Mouse (Mus musculus) stomach, postnatal 0 days (tissue): ENCODE measurements around the gene Klhl2. TPM values are rescaled to one million over a fixed set of nuclear protein-coding genes. Genes with fewer than 3 reads are reported as not detected.

ENCODE experiments used
- ATAC-seq: fragments of 200-750 bp; cut with Nextera tagmentation; 2 replicates; pipeline ENCODE4 v1.8.0; 2017; ENCODE audit not compliant: low FRiP score, low TSS enrichment
- DNase-seq: peaks from one replicate; pipeline ENCODE4 v3.0.0-alpha.2; 2016; ENCODE audit warnings: low spot score
- H3K27ac ChIP-seq: fragments of 300-500 bp; sonication (generic); replicated peaks from 2 replicates; pipeline ENCODE4 v1.5.1; 2014; ENCODE audit warnings: mild to moderate bottlenecking, control low read depth
- H3K27me3 ChIP-seq: fragments of 300-500 bp; sonication (generic); 2 replicates; pipeline ENCODE4 v1.6.1; 2014; ENCODE audit warnings: low read length; ENCODE audit not compliant: control insufficient read depth, insufficient read depth
- H3K36me3 ChIP-seq: fragments of 300-500 bp; sonication (generic); 2 replicates; pipeline ENCODE4 v1.6.1; 2014; ENCODE audit warnings: low read length, mixed read lengths; ENCODE audit not compliant: control insufficient read depth, insufficient read depth
- H3K4me1 ChIP-seq: fragments of 300-500 bp; sonication (generic); replicated peaks from 2 replicates; pipeline ENCODE4 v1.6.1; 2014; ENCODE audit warnings: antibody characterized with exemption; ENCODE audit not compliant: control insufficient read depth, insufficient read depth
- H3K4me2 ChIP-seq: fragments of 300-500 bp; sonication (generic); replicated peaks from 2 replicates; pipeline ENCODE4 v1.6.1; 2014; ENCODE audit warnings: low read depth, mild to moderate bottlenecking, control low read depth, moderate library complexity
- H3K4me3 ChIP-seq: fragments of 300-500 bp; sonication (generic); 2 replicates; pipeline ENCODE4 v1.5.1; 2014; ENCODE audit warnings: low read depth, low read length, control low read depth
- H3K9ac ChIP-seq: fragments of 300-500 bp; sonication (generic); 2 replicates; pipeline ENCODE4 v1.6.1; 2014; ENCODE audit warnings: mild to moderate bottlenecking, low read length, control low read depth, mixed read lengths
- H3K9me3 ChIP-seq: fragments of 300-500 bp; sonication (generic); 2 replicates; pipeline ENCODE4 v1.6.1; 2016; ENCODE audit warnings: low read length; ENCODE audit not compliant: control insufficient read depth
- CTCF ChIP-seq: IDR thresholded peaks from 2 replicates; pipeline ENCODE4 v1.5.1; 2016; ENCODE audit warnings: antibody characterized with exemption, low read depth, mild to moderate bottlenecking, moderate library complexity
- EP300 ChIP-seq: optimal IDR thresholded peaks from 2 replicates; pipeline ENCODE3; 2016; ENCODE audit warnings: antibody characterized with exemption
- WGBS: fragments of 180-500 bp; shearing (Covaris S2); extraction: QIAGEN DNeasy Blood & Tissue Kit; methylation state at CpG from one replicate; pipeline ENCODE4 v1.1.7; 2014; 5-methylcytosine and 5-hydroxymethylcytosine counted together
- polyA plus RNA-seq: library from polyadenylated mRNA; unstranded; fragments of >200 nt; fragmentation: Nextera tagmentation; extraction: Ambion mirVana; gene quantifications from 2 replicates; pipeline ENCODE4 v1.2.1, GENCODE M21; 2015

The Klhl2 gene
- polyA plus RNA-seq, 1 experiment from 2014 or later: 13.4 TPM

DNA sequence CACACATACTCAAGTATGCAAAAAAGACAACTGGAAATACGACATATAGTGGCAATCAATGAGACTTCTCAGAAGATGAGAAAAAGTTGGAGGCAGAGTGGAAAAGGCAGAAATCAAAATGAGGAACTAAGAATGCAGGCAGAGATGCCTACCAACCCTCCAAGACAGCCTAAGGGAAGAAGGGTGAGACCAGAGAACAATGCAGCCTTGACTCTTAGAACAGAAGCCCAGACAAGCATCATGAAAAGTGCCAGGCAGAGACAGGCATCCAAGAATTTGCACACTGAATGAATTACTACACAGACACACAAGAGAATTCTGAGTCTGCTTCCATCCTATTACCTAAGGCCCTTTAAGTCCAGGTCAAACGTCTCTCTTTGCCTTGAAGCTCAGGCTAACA lies 2.6 kb downstream of the Klhl2 start:
- Histone ChIP-seq H3K4me1 (peaks cover 5% of the 10 kb centered on the region; the same call in 1 of the 2 replicates), H3K9ac (no peak overlapping the region), H3K36me3 (no peaks in the 10 kb centered on the region), H3K27ac (no peak overlapping the region), H3K9me3 (no peaks in the 10 kb centered on the region), H3K4me3 (no peak overlapping the region), H3K4me2 (no peak overlapping the region), H3K27me3 (no peaks in the 10 kb centered on the region)
- ATAC-seq (no peak), DNase-seq (no peak)
- WGBS: 66% methylated on average over 2 of the region's 2 CpGs
- no peak for TF ChIP-seq CTCF
- no peak for TF ChIP-seq EP300

DNA sequence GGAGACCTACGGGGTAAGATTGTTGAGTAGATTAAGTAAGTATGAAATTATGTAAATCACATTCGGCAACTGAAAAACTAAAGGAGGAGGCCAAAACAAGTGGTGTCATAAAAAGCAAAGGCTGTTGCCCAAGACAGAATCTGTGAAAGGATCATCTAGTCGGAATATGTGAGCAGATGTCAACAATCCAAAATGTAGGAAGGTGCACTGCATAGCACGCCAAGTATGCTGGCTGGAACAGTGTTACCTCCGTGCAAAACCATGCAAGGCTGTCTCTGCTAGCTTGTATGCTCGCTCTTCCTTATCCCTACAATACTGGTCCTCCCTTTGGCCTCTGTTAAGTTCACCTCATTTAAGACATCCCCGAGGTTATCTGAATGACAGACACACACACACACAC lies 4.5 kb downstream of the Klhl2 start:
- H3K9me3 ChIP-seq: no peaks in the 10 kb centered on the region
- no peak overlapping the region for H3K4me2 ChIP-seq
- WGBS: 72% methylated on average over 7 of the region's 7 CpGs
- ATAC-seq (no peak), DNase-seq (no peak)
- H3K27me3 ChIP-seq: no peaks in the 10 kb centered on the region
- H3K27ac ChIP-seq: no peak overlapping the region
- no peak overlapping the region for H3K4me3 ChIP-seq
- peaks cover 5% of the 10 kb centered on the region; the same call in 1 of the 2 replicates for H3K4me1 ChIP-seq
- no peak for TF ChIP-seq EP300
- TF ChIP-seq CTCF: no peak
- H3K36me3 ChIP-seq: no peaks in the 10 kb centered on the region
- H3K9ac ChIP-seq: no peak overlapping the region

DNA sequence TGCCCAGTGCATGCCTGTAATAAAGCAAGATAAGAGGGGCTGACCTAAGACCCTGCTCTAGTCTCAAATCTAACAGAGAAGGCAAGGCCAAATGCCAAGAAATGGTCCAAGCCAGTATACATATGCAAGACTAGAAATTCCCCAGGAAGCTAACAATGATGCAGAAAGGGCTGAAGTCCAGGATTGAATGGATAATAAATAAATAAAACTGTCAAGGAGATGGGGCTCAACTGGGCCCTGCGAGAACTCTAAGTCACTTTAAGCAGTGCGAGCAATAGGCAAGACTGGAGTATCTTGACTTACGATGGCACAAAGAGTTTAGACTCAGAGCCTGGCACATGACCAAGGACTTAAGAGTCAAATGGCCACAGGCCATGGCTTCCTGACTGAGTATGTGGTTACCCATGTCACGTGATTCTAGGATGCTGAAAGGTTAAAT lies 5.8 kb downstream of the Klhl2 start:
- H3K9me3 ChIP-seq: no peaks in the 10 kb centered on the region
- H3K9ac ChIP-seq: no peak overlapping the region
- 58% methylated on average over 4 of the region's 4 CpGs for WGBS
- DNase-seq (no peak), ATAC-seq (no peak)
- no peak overlapping the region for H3K27ac ChIP-seq
- H3K4me3 ChIP-seq: no peak overlapping the region
- no peaks in the 10 kb centered on the region for H3K36me3 ChIP-seq
- peaks cover 5% of the 10 kb centered on the region; the same call in 1 of the 2 replicates for H3K4me1 ChIP-seq
- H3K4me2 ChIP-seq: no peak overlapping the region
- no peak for TF ChIP-seq EP300
- no peak for TF ChIP-seq CTCF
- H3K27me3 ChIP-seq: no peaks in the 10 kb centered on the region

DNA sequence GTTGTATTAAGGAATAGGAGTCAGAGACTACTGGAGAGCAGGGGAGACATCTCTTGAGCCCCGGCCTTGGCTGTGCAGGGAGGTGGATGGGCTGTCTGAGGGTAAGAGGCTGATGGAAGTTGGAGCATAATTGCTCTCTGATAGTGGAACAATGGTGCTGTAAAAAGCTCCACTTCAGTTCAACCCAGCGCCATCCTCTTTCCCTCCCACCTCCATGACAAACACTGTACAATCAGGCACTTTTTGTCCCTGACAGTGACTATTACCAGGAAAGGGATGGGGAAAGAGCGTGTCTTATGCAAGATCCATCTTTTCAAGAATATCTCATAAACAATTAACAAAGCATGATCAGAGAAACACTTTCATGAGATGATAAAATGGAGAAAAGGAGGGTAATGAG lies 6.6 kb downstream of the Klhl2 start:
- Histone ChIP-seq H3K9ac (no peak overlapping the region), H3K36me3 (no peaks in the 10 kb centered on the region), H3K9me3 (no peaks in the 10 kb centered on the region), H3K4me1 (peaks cover 3% of the 10 kb centered on the region; the same call in 1 of the 2 replicates), H3K4me2 (no peak overlapping the region), H3K27me3 (no peaks in the 10 kb centered on the region), H3K27ac (no peak overlapping the region), H3K4me3 (no peak overlapping the region)
- ATAC-seq (no peak), DNase-seq (no peak)
- WGBS: 93% methylated on average over 3 of the region's 3 CpGs
- no peak for TF ChIP-seq EP300
- no peak for TF ChIP-seq CTCF

DNA sequence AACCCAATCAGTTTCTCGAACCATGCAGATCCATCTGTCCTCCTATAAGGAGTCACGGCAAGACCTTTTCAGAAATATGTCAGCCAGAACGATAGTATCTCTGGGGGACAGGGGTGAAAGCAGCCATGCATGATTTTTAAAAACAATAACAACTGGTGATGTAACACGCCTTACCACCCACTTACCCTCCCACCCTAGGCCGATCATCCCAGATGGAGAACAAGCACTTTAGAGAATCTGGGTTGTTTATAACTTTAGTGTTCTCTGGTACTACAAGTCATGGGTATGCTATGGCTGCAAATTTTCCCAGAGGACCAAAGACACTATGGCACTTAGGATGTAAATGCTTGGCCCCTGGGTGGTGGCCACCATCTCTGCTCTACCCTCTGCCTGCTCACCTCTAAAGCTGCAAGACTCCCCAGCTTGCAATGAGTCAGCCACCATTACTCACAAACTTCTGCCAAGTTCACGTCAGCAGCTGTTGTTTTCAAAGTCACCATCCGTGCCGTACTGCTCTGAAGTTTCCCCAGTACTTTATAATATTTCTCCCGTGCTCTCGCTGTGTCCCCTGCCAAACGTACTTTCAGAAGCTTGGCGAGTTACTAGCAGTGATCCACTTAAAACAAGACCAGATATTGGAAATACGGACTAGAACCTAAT lies 7.9 kb downstream of the Klhl2 start:
- ATAC-seq: peak; percentile 75; the same call in 1 of the 2 replicates
- no peak for TF ChIP-seq CTCF
- no peak for TF ChIP-seq EP300
- Histone ChIP-seq H3K9me3 (no peaks in the 10 kb centered on the region), H3K36me3 (no peaks in the 10 kb centered on the region), H3K27me3 (no peaks in the 10 kb centered on the region), H3K4me2 (no peak overlapping the region), H3K4me1 (peaks cover 2% of the 10 kb centered on the region; the same call in 1 of the 2 replicates), H3K9ac (no peak overlapping the region), H3K27ac (0 out of 2 replicates have a peak overlapping the region, but pooled peaks have one; percentile 13), H3K4me3 (no peak overlapping the region)
- peak; percentile 53 for DNase-seq
- WGBS: 50% methylated on average over 13 of the region's 13 CpGs

DNA sequence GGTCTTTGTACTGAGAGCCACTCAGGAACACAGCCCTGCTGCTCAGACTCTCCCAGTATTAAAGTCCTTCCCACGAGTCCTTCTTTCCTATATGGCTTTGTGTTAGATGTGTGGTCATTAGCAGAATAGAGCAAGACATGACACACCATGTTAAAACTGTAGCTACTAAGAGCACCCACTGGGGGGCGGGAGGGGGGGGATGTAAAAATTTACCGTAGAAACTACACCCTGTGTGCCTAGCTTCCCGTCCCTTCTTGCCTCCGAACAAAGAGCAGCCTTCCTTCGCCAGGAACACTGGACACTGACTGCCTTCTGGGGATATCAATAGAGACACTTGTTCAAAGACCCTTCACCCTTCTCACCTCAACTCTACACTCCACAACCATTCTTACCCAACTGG lies 10.2 kb downstream of the Klhl2 start:
- Histone ChIP-seq H3K27ac (no peak overlapping the region), H3K27me3 (no peaks in the 10 kb centered on the region), H3K9me3 (no peaks in the 10 kb centered on the region), H3K4me3 (no peak overlapping the region), H3K36me3 (no peaks in the 10 kb centered on the region), H3K4me1 (peaks cover 2% of the 10 kb centered on the region; the same call in 1 of the 2 replicates), H3K4me2 (no peak overlapping the region), H3K9ac (no peak overlapping the region)
- 75% methylated on average over 6 of the region's 6 CpGs for WGBS
- ATAC-seq: no peak
- no peak for DNase-seq
- TF ChIP-seq CTCF: no peak
- TF ChIP-seq EP300: no peak
